Mouse (Mus musculus): ENCODE results near the gene Asf1a.

DNA sequence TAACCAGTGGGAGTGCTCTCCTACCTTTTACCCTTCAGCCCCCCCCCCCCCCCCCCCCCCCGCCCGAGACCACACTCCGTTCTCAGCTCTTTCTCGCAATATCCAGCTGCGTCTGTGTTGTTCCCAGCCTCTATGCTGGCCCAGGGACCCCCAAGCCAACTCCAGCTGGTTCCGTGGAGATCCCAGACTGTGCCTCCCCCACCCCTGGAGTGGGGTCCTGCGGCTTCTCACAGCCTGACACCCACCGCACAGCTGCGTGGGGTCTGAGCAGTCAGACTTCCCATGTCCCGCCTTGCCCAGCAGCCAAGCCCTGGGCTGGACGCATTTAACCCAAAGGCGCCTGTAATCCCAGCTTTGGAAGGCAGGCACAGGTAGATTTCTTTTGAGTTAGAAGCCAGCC lies 15.5 kb upstream of the Asf1a start:
- TF ChIP-seq CTCF (IDR thresholded peaks at IDR 0.05; ENCODE audit: low read depth, low read length) (no peak), TAL1 (conservative IDR thresholded peaks at IDR 0.05; ENCODE audit: low read depth, low read length) (no peak)
